Mouse (Mus musculus) megakaryocyte, embryonic 14.5 days (primary cell): ENCODE results near the gene Selplg.

Source experiments
- FLI1 ChIP-seq: IDR thresholded peaks from 2 replicates; pipeline ENCODE4 v1.6.1; 2012; ENCODE audit warnings: low read length, inconsistent platforms, mixed read lengths
- GATA1 ChIP-seq: IDR thresholded peaks from 3 replicates; pipeline ENCODE4 v1.6.1; 2012; ENCODE audit warnings: mixed read lengths, low read length, inconsistent platforms, borderline replicate concordance

GRCm38 (mm10) chr5:113824228-113824627 is 8.2 kb downstream of the Selplg start:
- TF ChIP-seq GATA1 (no peak), FLI1 (no peak)
